Mouse (Mus musculus): Measurements from ENCODE around the gene Nt5c3b.

The Nt5c3b gene

DNA sequence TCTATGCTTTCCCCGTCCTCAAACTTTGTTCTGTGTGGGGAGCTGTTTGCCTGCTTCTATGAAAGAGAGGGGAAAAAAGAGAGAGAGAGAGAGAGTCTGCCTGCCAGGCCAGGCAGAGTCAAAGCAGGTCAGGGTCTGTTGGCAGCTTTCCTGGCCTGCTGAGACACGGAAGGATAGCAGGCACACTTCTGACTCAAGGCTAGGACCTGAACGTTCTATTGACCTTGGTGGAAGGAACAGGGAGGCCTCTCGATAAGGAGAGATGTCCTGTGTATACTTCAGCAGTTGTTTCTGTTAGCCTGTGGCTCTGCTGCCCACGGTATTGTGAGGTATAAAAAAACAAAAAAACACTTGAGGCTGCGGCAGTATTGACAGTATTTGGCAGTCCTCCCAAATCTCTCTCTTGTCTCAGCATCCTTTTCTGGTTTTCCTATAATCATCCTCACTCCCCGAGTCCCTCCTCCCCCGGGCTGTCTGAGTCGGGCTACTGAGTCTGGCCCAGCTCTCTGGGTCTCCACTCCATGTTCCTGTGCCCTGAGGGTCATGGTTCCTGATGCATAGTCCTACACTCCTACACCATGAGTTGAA lies 12.9 kb downstream of the Nt5c3b start:
- DNase-seq (ENCODE audit: low spot score in 2 of 2) = peak; percentile 56 to 58

- no peak for DNase-seq (ENCODE audit: low spot score in 2 of 2)
These were observed 14.8 kb downstream of the Nt5c3b start for GRCm38 (mm10) chr11:100426820-100427219.

DNA sequence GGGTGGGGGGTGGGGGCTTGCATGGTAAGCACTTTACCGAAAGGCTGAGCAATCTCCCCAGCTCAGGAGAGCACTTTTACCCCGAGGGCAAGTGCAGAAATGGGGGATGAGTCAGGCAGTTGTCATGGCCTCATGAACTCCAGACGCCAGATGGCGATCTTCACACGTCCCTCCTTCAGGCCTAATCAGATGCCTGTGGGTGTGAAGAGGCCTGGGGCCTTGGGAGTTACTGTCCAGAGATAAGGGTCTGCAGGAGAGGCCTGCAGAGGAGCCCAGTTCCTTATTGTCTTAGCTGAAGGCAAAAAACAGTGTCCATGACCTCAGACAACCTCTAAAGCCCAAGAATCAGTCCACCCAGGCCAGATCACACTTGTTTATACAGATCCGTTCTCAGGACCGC lies 15.8 kb downstream of the Nt5c3b start:
- peak; percentile 66 to 74 for DNase-seq (ENCODE audit: low spot score in 2 of 2)

DNA sequence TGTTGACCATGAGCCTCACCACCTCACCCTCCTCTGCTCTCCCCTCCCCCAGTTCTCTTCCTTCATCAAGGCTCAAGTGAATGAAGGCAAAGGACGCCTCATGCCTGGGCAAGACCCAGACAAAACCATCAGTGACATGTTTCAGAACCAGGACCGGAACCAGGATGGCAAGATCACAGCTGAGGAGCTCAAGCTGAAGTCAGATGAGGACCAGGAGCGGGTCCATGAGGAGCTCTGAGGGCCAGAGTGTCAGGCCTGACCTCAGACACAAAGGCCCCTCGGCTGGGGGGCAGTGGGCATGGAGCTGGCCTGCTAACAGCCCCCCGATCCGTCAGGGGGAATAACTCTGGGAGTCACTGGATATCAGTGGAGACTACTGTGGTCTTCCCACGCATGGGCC lies 17.8 kb downstream of the Nt5c3b start:
- no peak for DNase-seq (ENCODE audit: low spot score in 2 of 2)

DNA sequence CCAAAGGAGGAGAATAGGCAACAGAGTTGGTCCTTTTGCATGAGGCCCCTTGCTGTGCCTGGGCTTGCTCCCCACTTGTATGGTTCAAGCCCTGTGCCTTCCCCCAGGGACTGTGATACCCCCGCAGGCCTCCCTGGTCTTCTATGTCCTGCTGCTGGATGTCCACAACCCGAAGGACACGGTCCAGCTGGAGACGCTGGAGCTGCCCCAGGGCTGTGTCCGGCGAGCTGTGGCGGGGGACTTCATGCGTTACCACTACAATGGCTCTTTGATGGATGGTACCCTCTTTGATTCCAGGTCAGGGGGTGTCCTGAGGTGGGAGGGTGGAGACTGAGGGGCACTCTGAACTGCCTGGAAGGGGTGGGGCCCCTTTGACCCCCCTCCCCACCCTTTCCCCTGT lies 20.1 kb downstream of the Nt5c3b start:
- DNase-seq (ENCODE audit: low spot score in 2 of 2) = no peak

- no peak for DNase-seq (ENCODE audit: low spot score in 2 of 2)
These were observed 26.4 kb downstream of the Nt5c3b start, which contains the start of gene Fkbp10 for GRCm38 (mm10) chr11:100414914-100415822. Gene Fkbp10 (plus strand): TSS chr11:100415697.

DNA sequence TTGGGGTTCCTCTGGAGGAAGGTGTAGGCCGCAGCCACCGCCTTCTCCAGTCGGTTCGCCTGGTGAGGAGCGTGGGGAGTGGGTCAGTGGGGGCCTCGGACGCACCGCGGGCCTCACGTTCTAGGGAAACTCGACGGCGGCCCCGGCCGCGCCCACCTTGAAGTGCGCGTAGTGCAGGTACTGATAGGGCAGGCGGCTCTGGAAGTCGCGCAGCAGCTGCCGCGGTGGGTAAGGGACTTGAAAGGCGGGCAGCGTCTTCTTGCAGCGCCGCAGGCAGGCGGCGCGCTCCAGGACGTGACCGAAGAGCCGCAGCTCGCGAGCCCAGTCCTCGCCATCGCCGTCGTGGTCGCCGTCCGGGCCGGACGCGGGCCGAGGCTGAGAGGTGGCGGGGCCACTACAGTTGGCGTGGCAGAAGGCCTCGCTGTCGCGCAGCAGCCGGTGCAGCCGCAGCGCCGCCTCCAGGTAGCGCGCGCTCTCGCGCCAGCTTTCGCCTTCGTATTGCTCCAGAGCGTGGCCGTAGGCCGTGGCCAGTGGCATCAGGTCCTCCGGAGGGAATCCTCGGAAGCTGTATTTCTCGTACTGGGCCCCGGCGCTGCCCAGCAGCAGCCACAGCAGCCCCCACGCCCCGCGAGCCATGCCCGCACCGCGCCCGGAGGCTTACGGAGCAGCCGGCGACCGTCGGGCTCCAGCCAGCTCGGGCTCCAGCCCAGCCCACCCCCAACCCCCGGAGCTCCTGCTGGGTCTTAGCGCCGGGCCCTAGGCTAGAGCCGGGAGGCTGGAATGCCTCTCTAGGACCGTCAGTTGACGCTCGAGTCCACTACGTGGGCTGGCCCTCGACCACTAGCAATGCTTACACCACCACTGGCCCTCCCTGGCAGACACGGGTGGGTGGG lies 27.3 kb downstream of the Nt5c3b start, which contains the start of gene P3h4:
TSS of gene P3h4 (minus strand) at position 816 of the 893 bp plus-strand sequence.
- DNase-seq (ENCODE audit: low spot score in 2 of 2) = peak; percentile 75 to 79

DNA sequence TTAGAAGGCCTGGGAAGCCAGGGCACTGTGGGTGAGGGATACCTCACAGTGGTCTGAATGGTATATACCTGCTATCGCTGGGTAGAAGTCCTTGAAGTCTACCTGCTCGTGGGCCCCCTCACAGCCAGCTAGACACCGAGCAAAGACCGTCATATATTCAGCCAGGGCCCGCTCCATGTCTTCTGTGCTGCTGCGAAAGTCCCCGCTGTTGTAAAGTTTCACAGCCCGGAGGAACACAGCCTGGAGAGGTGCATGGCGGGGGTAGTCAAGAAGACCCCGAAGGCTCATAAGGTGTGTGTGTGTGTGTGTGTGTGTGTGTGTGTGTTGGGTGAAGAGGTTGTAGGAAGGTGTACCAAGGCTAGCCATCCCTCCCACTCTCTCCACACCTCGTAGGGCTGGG lies 28.1 kb downstream of the Nt5c3b start:
- no peak for DNase-seq (ENCODE audit: low spot score in 2 of 2)

DNA sequence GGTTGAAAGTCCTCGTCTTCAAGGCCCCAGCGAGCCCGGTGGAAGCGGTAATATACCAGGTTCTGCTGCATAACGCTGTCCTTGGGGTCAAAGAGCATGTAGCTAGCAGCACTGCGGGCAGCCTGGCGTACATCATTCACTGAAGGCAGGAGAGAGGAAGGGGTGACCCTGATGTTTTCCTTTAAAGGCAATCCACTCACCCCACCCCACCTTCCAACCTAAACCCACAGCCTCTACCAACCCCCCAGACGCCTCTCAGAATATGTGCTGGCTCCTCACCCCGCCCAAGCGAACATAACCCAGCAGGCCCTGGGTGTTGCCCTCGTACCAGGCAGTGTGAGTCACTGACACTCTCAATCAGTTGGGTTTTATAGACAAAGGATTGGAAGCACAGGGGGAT lies 29.9 kb downstream of the Nt5c3b start:
- DNase-seq (ENCODE audit: low spot score in 2 of 2) = no peak

GRCm38 (mm10) chr11:100409686-100410085 lies 31.9 kb downstream of the Nt5c3b start:
- DNase-seq (ENCODE audit: low spot score in 2 of 2) = no peak

DNA sequence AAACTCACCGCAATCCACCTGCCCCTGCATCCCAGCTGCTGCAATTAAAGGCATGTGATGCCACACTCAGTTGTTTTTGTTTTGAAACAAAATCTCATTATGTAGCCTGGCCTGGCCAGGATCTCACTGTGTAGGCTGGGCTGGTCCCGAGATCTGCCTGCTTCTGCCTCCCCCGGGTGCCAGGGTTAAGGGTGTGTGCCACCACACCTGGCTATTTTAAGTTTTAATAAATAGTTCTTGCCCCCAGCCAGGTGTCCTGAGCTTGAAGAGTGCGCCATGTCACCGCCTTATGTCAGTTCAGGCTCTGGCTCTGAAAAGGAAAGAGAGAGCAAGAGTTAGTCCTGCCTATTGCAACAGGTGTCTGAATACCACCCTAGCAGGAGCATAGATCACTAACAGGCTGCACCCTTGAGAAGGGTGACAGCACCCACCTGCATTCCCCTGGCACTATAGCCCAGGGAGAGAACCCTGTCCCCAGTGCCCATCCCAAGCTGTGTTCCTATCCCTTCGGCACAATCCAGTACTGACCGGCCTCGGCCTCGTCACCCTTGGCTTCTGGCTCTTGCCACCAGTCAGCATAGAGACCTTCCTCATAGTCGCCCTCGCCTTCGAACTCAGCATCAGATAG lies 32.7 kb downstream of the Nt5c3b start:
- no peak for DNase-seq (ENCODE audit: low spot score in 2 of 2)

DNA sequence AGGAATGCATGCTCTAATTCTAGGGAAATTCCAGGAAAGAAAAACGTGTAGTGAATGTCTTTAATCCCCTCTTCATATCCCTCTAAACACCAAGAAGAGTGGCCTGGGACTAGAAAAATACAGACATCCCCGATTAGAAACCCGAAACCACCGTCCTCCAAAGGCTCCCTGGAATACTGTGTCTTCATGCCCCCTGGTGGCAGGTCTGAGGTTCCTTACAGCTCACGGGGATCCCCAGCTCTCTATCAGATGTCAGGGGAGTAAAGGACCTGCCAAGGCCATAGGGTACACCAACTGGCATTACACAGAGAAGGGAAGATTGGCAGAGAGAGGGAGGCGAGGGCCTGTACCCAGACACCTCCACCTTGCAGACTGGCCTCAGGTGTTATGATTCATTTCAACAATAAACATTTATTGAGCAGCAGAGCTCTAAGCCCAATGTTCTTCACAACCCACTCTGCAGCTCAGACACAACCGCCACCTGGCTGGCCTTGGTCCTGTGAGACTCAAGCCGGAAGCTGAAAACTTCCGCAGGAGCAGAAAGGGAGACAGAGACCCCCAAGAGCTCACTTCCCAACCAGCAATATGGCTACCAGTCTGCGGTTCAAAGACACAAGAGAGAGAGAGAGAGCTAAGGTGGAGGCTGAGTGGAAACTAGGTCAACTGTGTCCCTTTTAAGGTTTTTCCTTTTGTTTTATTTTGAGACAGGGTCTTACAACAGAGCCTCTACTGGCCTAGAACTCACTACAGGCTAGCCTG lies 33.4 kb downstream of the Nt5c3b start:
- DNase-seq (ENCODE audit: low spot score in 2 of 2) = peak; percentile 67 to 76

DNA sequence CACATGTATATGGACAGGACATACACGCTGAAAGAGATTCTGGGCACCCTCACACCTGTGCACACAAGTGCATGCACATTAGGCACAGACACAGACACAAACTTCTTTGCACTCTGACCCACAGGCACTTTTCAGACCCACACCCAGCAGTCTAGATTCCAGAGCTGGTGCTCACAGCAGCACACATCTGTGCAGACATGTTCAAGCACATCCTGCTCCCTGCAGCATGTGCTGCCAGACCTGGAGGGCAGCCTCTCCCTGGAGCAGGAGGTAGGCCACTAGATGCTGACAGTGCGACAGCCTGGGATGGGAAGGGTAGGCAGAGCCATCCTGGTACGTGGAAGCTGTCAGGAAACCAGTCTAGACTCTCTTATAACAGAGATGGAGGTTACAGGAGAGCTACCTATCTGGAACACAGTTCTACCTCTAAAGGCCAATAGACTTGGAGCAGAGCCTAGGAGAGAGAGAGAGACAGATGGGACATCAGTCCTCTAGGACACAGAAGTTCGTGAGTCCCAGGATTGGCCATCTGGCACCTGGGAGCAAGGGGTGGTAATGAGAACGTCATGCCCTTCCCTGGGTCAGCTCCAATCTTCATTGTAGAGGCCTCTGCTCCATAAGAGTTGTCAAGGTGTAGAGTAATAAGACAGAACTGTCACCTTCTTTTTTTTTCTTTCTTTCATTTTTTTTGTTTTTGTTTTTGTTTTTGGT lies 34.5 kb downstream of the Nt5c3b start:
- DNase-seq (ENCODE audit: low spot score in 2 of 2) = no peak

DNA sequence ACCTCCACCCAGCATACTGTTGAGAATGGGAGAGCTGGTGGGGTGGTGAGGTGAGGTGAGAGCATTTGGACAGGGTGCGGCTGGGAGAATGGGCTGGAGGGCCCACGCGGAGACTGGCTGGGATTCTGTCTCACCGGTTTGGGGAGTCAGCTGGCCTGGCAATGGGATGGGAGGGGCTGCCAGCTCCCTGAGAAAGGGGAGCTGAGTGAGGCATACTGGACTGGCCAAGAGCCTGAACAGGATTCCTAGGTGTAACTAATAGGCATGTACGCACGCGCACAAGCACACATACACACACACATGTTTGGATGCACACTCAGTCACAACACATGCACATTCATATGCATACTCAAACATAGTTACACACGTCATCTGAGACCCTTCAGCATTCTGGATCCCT lies 35.3 kb downstream of the Nt5c3b start:
- DNase-seq (ENCODE audit: low spot score in 2 of 2) = no peak

- no peak for DNase-seq (ENCODE audit: low spot score in 2 of 2)
These were observed 37.0 kb downstream of the Nt5c3b start for GRCm38 (mm10) chr11:100404456-100405074.

GRCm38 (mm10) chr11:100403445-100404134 lies 38.0 kb downstream of the Nt5c3b start:
- no peak for DNase-seq (ENCODE audit: low spot score in 2 of 2)

- DNase-seq (ENCODE audit: low spot score in 2 of 2) = no peak
These were observed 38.9 kb downstream of the Nt5c3b start for GRCm38 (mm10) chr11:100402682-100403081.

DNA sequence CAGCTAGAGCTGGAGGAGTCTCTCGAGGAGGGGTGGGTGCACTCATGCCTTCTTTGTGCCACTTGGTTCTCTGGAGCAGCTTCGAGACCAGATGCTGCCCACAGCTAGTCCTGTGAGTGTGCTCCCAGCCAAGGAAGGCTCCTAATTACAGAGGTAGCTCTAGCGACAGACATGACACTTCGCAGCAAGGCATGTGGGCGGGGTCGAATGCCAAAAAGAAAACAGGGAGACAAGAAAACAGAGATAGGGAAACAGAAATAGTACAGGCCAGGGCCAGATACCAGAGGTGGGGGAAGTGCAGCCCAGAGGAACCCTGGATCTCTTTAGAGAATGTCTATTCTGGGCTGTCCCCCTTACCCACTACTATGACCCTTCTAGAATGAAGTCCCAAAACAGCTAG lies 39.4 kb downstream of the Nt5c3b start:
- no peak for DNase-seq (ENCODE audit: low spot score in 2 of 2)

GRCm38 (mm10) chr11:100400842-100401241 lies 40.8 kb downstream of the Nt5c3b start:
- DNase-seq (ENCODE audit: low spot score in 2 of 2) = no peak
